Mouse (Mus musculus): ENCODE results near the gene Cbx5. TPM values are rescaled to one million over a fixed set of nuclear protein-coding genes. Genes with fewer than 3 reads are reported as not detected.

The Cbx5 gene
- polyA plus RNA-seq, 1 experiment from 2014 or later, result 221 TPM

- ATAC-seq (replicated peaks; ENCODE audit: low FRiP score), result no peak
- Histone ChIP-seq H3K4me1 (replicated peaks; ENCODE audit: control insufficient read depth, insufficient read depth, low read length) (no peaks in the 10 kb centered on the region), H3K9ac (ENCODE audit: low read length) (no peak overlapping the region), H3K27ac (ENCODE audit: low read depth, low read length) (no peak overlapping the region), H3K27me3 (ENCODE audit: control insufficient read depth, insufficient read depth, low read length) (no peaks in the 10 kb centered on the region), H3K4me2 (ENCODE audit: low read depth, low read length, severe bottlenecking) (no peak overlapping the region), H3K9me3 (ENCODE audit: control insufficient read depth, low read length) (no peaks in the 10 kb centered on the region), H3K36me3 (ENCODE audit: control insufficient read depth, insufficient read depth, low read length) (no peaks in the 10 kb centered on the region; the same call in 1 of the 2 replicates), H3K4me3 (ENCODE audit: low read depth, low read length) (no peak overlapping the region)
- 90% methylated on average over 7 of the region's 7 CpGs for WGBS
- peak; percentile 49 for DNase-seq (ENCODE audit: low spot score)
Observed at GRCm38 (mm10) chr15:103190083-103190482, 49.5 kb downstream of the Cbx5 start.

DNA sequence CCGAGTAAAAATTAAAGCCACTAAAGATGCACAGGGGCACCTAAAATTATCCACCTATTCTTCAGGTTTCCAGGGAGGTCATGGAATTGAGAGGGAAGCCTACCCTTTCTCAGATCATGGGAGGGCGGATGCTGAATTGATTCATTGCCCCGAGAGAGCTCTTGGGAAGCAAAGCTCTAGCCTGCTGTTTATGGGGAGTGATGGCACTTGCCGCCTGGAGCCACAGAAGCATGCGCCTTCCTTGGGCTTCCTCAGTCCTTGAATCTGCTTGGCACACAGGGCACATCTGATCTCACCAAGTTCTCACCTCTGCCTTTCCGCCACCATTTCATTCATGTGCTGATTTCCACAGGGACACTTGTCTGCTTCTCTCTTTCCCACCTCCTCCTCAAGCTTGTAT is 51.8 kb downstream of the Cbx5 start:
- no peak overlapping the region for H3K4me2 ChIP-seq (ENCODE audit: low read depth, low read length, severe bottlenecking)
- no peak overlapping the region for H3K27ac ChIP-seq (ENCODE audit: low read depth, low read length)
- no peaks in the 10 kb centered on the region; the same call in 1 of the 2 replicates for H3K36me3 ChIP-seq (ENCODE audit: control insufficient read depth, insufficient read depth, low read length)
- no peak overlapping the region for H3K4me3 ChIP-seq (ENCODE audit: low read depth, low read length)
- H3K9ac ChIP-seq (ENCODE audit: low read length), result no peak overlapping the region
- H3K4me1 ChIP-seq (replicated peaks; ENCODE audit: control insufficient read depth, insufficient read depth, low read length), result peaks cover 12% of the 10 kb centered on the region; the same call in 1 of the 2 replicates
- peaks cover 15% of the 10 kb centered on the region for H3K27me3 ChIP-seq (ENCODE audit: control insufficient read depth, insufficient read depth, low read length)
- 80% methylated on average over 6 of the region's 6 CpGs for WGBS
- ATAC-seq (replicated peaks; ENCODE audit: low FRiP score) (no peak), DNase-seq (ENCODE audit: low spot score) (peak; percentile 51)
- no peaks in the 10 kb centered on the region for H3K9me3 ChIP-seq (ENCODE audit: control insufficient read depth, low read length)

DNA sequence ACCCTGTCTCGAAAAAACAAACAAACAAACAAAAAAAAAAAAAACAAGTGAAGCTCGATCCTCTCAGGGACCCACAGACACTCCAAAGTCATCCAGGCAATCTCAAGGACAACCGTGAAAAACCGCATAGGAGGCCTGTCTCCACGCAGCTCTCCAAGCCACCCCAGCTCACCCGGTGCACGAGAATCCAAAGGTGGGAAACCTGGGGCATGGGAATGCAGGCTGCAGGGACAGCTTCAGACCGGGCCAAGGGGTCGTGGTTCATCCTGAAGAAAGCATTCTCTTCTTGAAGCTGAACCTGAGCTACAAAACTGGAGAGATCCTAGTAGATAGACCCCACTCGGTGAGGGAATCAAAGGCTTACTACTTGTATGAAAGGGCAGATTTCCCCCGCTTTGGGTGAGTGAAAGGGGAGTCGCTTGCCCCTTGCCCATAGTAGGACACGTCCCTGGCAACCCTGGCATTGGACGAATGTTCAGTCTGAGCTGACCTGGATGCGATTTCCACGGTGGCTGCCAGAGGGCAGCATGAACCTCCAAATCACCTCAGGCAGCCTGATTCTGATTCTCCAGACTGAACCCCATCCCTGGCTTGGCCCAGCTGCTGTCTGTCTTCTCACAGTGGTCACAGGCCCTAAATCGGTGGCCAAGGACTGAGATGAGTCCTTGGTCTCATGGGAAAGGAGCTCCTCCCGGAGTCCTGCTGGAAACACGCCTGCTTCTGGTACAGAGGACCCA is 54.0 kb downstream of the Cbx5 start:
- Histone ChIP-seq H3K4me1 (replicated peaks; ENCODE audit: control insufficient read depth, insufficient read depth, low read length) (peaks cover 14% of the 10 kb centered on the region; the same call in 1 of the 2 replicates), H3K27ac (ENCODE audit: low read depth, low read length) (no peak overlapping the region), H3K27me3 (ENCODE audit: control insufficient read depth, insufficient read depth, low read length) (peaks cover 23% of the 10 kb centered on the region), H3K4me3 (ENCODE audit: low read depth, low read length) (no peak overlapping the region), H3K9me3 (ENCODE audit: control insufficient read depth, low read length) (no peaks in the 10 kb centered on the region), H3K4me2 (ENCODE audit: low read depth, low read length, severe bottlenecking) (no peak overlapping the region), H3K36me3 (ENCODE audit: control insufficient read depth, insufficient read depth, low read length) (no peaks in the 10 kb centered on the region), H3K9ac (ENCODE audit: low read length) (no peak overlapping the region)
- ATAC-seq (replicated peaks; ENCODE audit: low FRiP score) (no peak), DNase-seq (ENCODE audit: low spot score) (peak; percentile 74)
- WGBS, result 55% methylated on average over 19 of the region's 19 CpGs

GRCm38 (mm10) chr15:103183651-103184610 is 55.7 kb downstream of the Cbx5 start:
- ATAC-seq (replicated peaks; ENCODE audit: low FRiP score), result peak; percentile 32; the same call in 1 of the 2 replicates
- Histone ChIP-seq H3K27ac (ENCODE audit: low read depth, low read length) (no peak overlapping the region), H3K27me3 (ENCODE audit: control insufficient read depth, insufficient read depth, low read length) (peaks cover 38% of the 10 kb centered on the region), H3K36me3 (ENCODE audit: control insufficient read depth, insufficient read depth, low read length) (no peaks in the 10 kb centered on the region), H3K4me2 (ENCODE audit: low read depth, low read length, severe bottlenecking) (peak overlapping the region; percentile 27; the same call in 1 of the 2 replicates), H3K9me3 (ENCODE audit: control insufficient read depth, low read length) (no peaks in the 10 kb centered on the region), H3K4me3 (ENCODE audit: low read depth, low read length) (peak overlapping the region; percentile 7; the same call in 1 of the 2 replicates), H3K9ac (ENCODE audit: low read length) (no peak overlapping the region), H3K4me1 (replicated peaks; ENCODE audit: control insufficient read depth, insufficient read depth, low read length) (peaks cover 14% of the 10 kb centered on the region; the same call in 1 of the 2 replicates)
- DNase-seq (ENCODE audit: low spot score), result peak; percentile 71
- 12% methylated on average over 25 of the region's 25 CpGs for WGBS

- under 1% methylated on average over 21 of the region's 21 CpGs for WGBS
- peak; percentile 44 for ATAC-seq (replicated peaks; ENCODE audit: low FRiP score)
- no peak overlapping the region for H3K27ac ChIP-seq (ENCODE audit: low read depth, low read length)
- peak; percentile 85 for DNase-seq (ENCODE audit: low spot score)
- H3K4me1 ChIP-seq (replicated peaks; ENCODE audit: control insufficient read depth, insufficient read depth, low read length), result peaks cover 14% of the 10 kb centered on the region; the same call in 1 of the 2 replicates
- H3K4me3 ChIP-seq (ENCODE audit: low read depth, low read length), result no peak overlapping the region
- H3K36me3 ChIP-seq (ENCODE audit: control insufficient read depth, insufficient read depth, low read length), result no peaks in the 10 kb centered on the region
- peak overlapping the region; percentile 27; the same call in 1 of the 2 replicates for H3K4me2 ChIP-seq (ENCODE audit: low read depth, low read length, severe bottlenecking)
- H3K9ac ChIP-seq (ENCODE audit: low read length), result no peak overlapping the region
- peaks cover 46% of the 10 kb centered on the region for H3K27me3 ChIP-seq (ENCODE audit: control insufficient read depth, insufficient read depth, low read length)
- no peaks in the 10 kb centered on the region for H3K9me3 ChIP-seq (ENCODE audit: control insufficient read depth, low read length)
Observed at GRCm38 (mm10) chr15:103183135-103183534, 56.5 kb downstream of the Cbx5 start.

GRCm38 (mm10) chr15:103182166-103182790 is 57.3 kb downstream of the Cbx5 start:
- Histone ChIP-seq H3K36me3 (ENCODE audit: control insufficient read depth, insufficient read depth, low read length) (no peaks in the 10 kb centered on the region), H3K9me3 (ENCODE audit: control insufficient read depth, low read length) (no peaks in the 10 kb centered on the region), H3K27me3 (ENCODE audit: control insufficient read depth, insufficient read depth, low read length) (peaks cover 55% of the 10 kb centered on the region), H3K4me2 (ENCODE audit: low read depth, low read length, severe bottlenecking) (peak overlapping the region; percentile 43), H3K9ac (ENCODE audit: low read length) (no peak overlapping the region), H3K27ac (ENCODE audit: low read depth, low read length) (no peak overlapping the region), H3K4me1 (replicated peaks; ENCODE audit: control insufficient read depth, insufficient read depth, low read length) (peaks cover 16% of the 10 kb centered on the region; the same call in 1 of the 2 replicates), H3K4me3 (ENCODE audit: low read depth, low read length) (no peak overlapping the region)
- DNase-seq (ENCODE audit: low spot score), result peak; percentile 92
- ATAC-seq (replicated peaks; ENCODE audit: low FRiP score), result peak; percentile 47
- 3% methylated on average over 37 of the region's 48 CpGs for WGBS

- peak; percentile 21 for DNase-seq (ENCODE audit: low spot score)
- no peak overlapping the region for H3K4me2 ChIP-seq (ENCODE audit: low read depth, low read length, severe bottlenecking)
- no peak overlapping the region for H3K9ac ChIP-seq (ENCODE audit: low read length)
- H3K4me1 ChIP-seq (replicated peaks; ENCODE audit: control insufficient read depth, insufficient read depth, low read length), result peaks cover 16% of the 10 kb centered on the region; the same call in 1 of the 2 replicates
- no peak overlapping the region for H3K27ac ChIP-seq (ENCODE audit: low read depth, low read length)
- no peak for ATAC-seq (replicated peaks; ENCODE audit: low FRiP score)
- peaks cover 73% of the 10 kb centered on the region for H3K27me3 ChIP-seq (ENCODE audit: control insufficient read depth, insufficient read depth, low read length)
- no peaks in the 10 kb centered on the region for H3K9me3 ChIP-seq (ENCODE audit: control insufficient read depth, low read length)
- no peaks in the 10 kb centered on the region for H3K36me3 ChIP-seq (ENCODE audit: control insufficient read depth, insufficient read depth, low read length)
- H3K4me3 ChIP-seq (ENCODE audit: low read depth, low read length), result no peak overlapping the region
Observed at GRCm38 (mm10) chr15:103180406-103180805, 59.2 kb downstream of the Cbx5 start.

GRCm38 (mm10) chr15:103178767-103179166 is 60.8 kb downstream of the Cbx5 start:
- Histone ChIP-seq H3K9ac (ENCODE audit: low read length) (no peak overlapping the region), H3K27ac (ENCODE audit: low read depth, low read length) (no peak overlapping the region), H3K4me3 (ENCODE audit: low read depth, low read length) (no peak overlapping the region), H3K36me3 (ENCODE audit: control insufficient read depth, insufficient read depth, low read length) (no peaks in the 10 kb centered on the region), H3K27me3 (ENCODE audit: control insufficient read depth, insufficient read depth, low read length) (peaks cover 83% of the 10 kb centered on the region), H3K4me1 (replicated peaks; ENCODE audit: control insufficient read depth, insufficient read depth, low read length) (peaks cover 13% of the 10 kb centered on the region; the same call in 1 of the 2 replicates), H3K4me2 (ENCODE audit: low read depth, low read length, severe bottlenecking) (no peak overlapping the region), H3K9me3 (ENCODE audit: control insufficient read depth, low read length) (no peaks in the 10 kb centered on the region)
- ATAC-seq (replicated peaks; ENCODE audit: low FRiP score) (no peak), DNase-seq (ENCODE audit: low spot score) (peak; percentile 52)
- 65% methylated on average over 1 of the region's 1 CpGs for WGBS
